Mouse (Mus musculus) heart, postnatal 0 days (tissue): ENCODE results near the gene Cop1. TPM values are rescaled to one million over a fixed set of nuclear protein-coding genes. Genes with fewer than 3 reads are reported as not detected.
A peak's percentile ranks its signal among the peaks of the same experiment; 100 is the strongest.

Experiments
- ATAC-seq: fragments of 200-750 bp; cut with Nextera tagmentation; 2 replicates; pipeline ENCODE4 v1.8.0; 2017; ENCODE audit warnings: low read depth, moderate number of reproducible peaks, moderate library complexity; ENCODE audit not compliant: insufficient read depth
- DNase-seq: peaks from one replicate; pipeline ENCODE4 v3.0.0-alpha.2; 2016; ENCODE audit warnings: low spot score
- H3K27ac ChIP-seq: fragments of 300-500 bp; sonication (generic); 2 replicates; pipeline ENCODE4 v1.5.1; 2014; ENCODE audit warnings: low read depth, mild to moderate bottlenecking
- H3K27me3 ChIP-seq: fragments of 300-500 bp; sonication (generic); 2 replicates; pipeline ENCODE4 v1.6.1; 2014; ENCODE audit warnings: low read length, mixed read lengths; ENCODE audit not compliant: control insufficient read depth, insufficient read depth
- H3K36me3 ChIP-seq: fragments of 300-500 bp; sonication (generic); replicated peaks from 2 replicates; pipeline ENCODE4 v1.6.1; 2014; ENCODE audit warnings: low read length, mixed read lengths; ENCODE audit not compliant: control insufficient read depth, insufficient read depth
- H3K4me1 ChIP-seq: fragments of 300-500 bp; sonication (generic); 2 replicates; pipeline ENCODE4 v1.6.1; 2014; ENCODE audit warnings: antibody characterized with exemption; ENCODE audit not compliant: control insufficient read depth, insufficient read depth
- H3K4me2 ChIP-seq: fragments of 300-500 bp; sonication (generic); 2 replicates; pipeline ENCODE4 v1.6.1; 2014; ENCODE audit warnings: low read depth, mild to moderate bottlenecking, low read length, moderate library complexity
- H3K4me3 ChIP-seq: fragments of 300-500 bp; sonication (generic); 2 replicates; pipeline ENCODE4 v1.5.1; 2014; ENCODE audit warnings: low read depth, low read length
- H3K9ac ChIP-seq: fragments of 300-500 bp; sonication (generic); replicated peaks from 2 replicates; pipeline ENCODE4 v1.6.1; 2014; ENCODE audit warnings: low read depth, low read length, mixed read lengths
- H3K9me3 ChIP-seq: fragments of 300-500 bp; sonication (generic); replicated peaks from 2 replicates; pipeline ENCODE4 v1.6.1; 2016; ENCODE audit warnings: low read length; ENCODE audit not compliant: control insufficient read depth
- CTCF ChIP-seq: IDR thresholded peaks from 2 replicates; pipeline ENCODE4 v1.5.1; 2016; ENCODE audit warnings: antibody characterized with exemption, control low read depth, low read depth
- EP300 ChIP-seq: IDR thresholded peaks from 2 replicates; pipeline ENCODE4 v1.6.1; 2016; ENCODE audit warnings: antibody characterized with exemption, low read depth
- WGBS: fragments of 180-500 bp; shearing (Covaris S2); extraction: QIAGEN DNeasy Blood & Tissue Kit; methylation state at CpG from one replicate; pipeline ENCODE4 v1.1.7; 2014; 5-methylcytosine and 5-hydroxymethylcytosine counted together
- polyA plus RNA-seq: library from polyadenylated mRNA; unstranded; fragments of >200 nt; fragmentation: Nextera tagmentation; extraction: Ambion mirVana; gene quantifications from 2 replicates; pipeline ENCODE4 v1.2.1, GENCODE M21; 2015
- total RNA-seq: library from RNA; depleted of rRNA; stranded (reverse); fragments of >200 nt; gene quantifications from 2 replicates; pipeline ENCODE4 v1.2.3, GENCODE M21; 2014; ENCODE audit warnings: low replicate concordance

Gene Cop1
- total and polyA plus RNA-seq, 2 experiments from 2014 or later = 32.1 to 139 TPM

GRCm38 (mm10) chr1:159256543-159256942, 24.4 kb downstream of the Cop1 start:
- no peak overlapping the region for H3K27ac ChIP-seq
- H3K4me1 ChIP-seq = no peaks in the 10 kb centered on the region
- H3K36me3 ChIP-seq = peaks cover 29% of the 10 kb centered on the region
- no peak overlapping the region for H3K4me2 ChIP-seq
- no peaks in the 10 kb centered on the region for H3K9me3 ChIP-seq
- 62% methylated on average over 1 of the region's 1 CpGs for WGBS
- no peak for DNase-seq
- no peak overlapping the region for H3K9ac ChIP-seq
- H3K4me3 ChIP-seq = no peak overlapping the region
- no peaks in the 10 kb centered on the region for H3K27me3 ChIP-seq
- no peak for ATAC-seq
- TF ChIP-seq CTCF (no peak), EP300 (no peak)

DNA sequence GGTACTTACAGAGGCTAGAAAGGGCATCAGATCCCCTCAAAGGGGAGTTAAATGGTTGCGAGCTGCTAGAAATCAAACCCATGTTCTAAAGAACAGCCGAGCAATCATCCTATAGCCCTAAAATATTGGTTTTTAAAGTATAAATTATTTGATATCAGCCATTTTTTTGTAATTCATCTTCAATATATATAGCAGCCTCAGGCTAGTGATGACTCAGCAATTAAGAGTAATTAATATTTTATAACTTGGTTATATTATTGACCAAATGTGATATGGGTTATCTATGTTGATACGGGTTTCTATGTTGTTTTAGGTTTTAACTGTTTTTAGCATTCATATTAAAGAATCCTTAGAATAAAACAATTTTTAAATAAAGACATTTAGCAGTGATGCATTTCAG, 31.7 kb downstream of the Cop1 start:
- ATAC-seq (no peak), DNase-seq (no peak)
- no peak overlapping the region for H3K4me3 ChIP-seq

DNA sequence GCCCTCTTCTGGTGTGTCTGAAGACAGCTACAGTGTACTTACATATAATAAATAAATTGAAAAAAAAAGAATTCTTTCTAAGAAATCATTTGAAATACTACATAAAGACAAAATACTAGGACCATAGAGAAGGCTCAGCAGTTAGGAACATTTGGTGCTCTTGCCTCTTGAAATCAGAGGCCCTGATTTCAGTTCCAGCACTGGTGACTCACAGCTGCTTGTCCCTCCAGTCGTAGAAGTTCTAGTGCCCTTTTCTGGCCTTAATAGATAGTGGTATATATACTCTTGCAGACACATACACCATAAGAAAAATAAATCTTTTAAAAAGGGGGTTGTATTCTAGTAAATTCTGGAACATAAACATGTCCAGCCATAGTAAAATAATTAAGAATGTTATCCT, 48.0 kb downstream of the Cop1 start:
- H3K9me3 ChIP-seq = no peaks in the 10 kb centered on the region
- no peak for DNase-seq
- 63% methylated on average over 1 of the region's 1 CpGs for WGBS

More for the DNA sequence above, 31.7 kb downstream of the Cop1 start:
- no peaks in the 10 kb centered on the region for H3K9me3 ChIP-seq
- no peak overlapping the region for H3K27ac ChIP-seq
- H3K9ac ChIP-seq = no peak overlapping the region
- no peaks in the 10 kb centered on the region for H3K27me3 ChIP-seq
- peaks cover 22% of the 10 kb centered on the region for H3K36me3 ChIP-seq
- H3K4me1 ChIP-seq = no peaks in the 10 kb centered on the region
- H3K4me2 ChIP-seq = no peak overlapping the region
- 92% methylated on average over 3 of the region's 3 CpGs for WGBS
- TF ChIP-seq CTCF (no peak), EP300 (no peak)

GRCm38 (mm10) chr1:159281861-159282260, 49.7 kb downstream of the Cop1 start:
- H3K36me3 ChIP-seq = peaks cover 21% of the 10 kb centered on the region
- WGBS = 94% methylated on average over 1 of the region's 1 CpGs
- H3K27me3 ChIP-seq = no peaks in the 10 kb centered on the region
- no peak for DNase-seq
- H3K9ac ChIP-seq = no peak overlapping the region
- no peak overlapping the region for H3K4me2 ChIP-seq
- no peak for TF ChIP-seq EP300
- no peak for TF ChIP-seq CTCF
- no peak overlapping the region for H3K4me3 ChIP-seq
- H3K27ac ChIP-seq = no peak overlapping the region
- no peaks in the 10 kb centered on the region for H3K9me3 ChIP-seq
- no peak for ATAC-seq
- H3K4me1 ChIP-seq = no peaks in the 10 kb centered on the region

More for the DNA sequence above, 48.0 kb downstream of the Cop1 start:
- no peaks in the 10 kb centered on the region for H3K27me3 ChIP-seq
- ATAC-seq = no peak
- TF ChIP-seq CTCF = no peak
- no peak for TF ChIP-seq EP300
- no peak overlapping the region for H3K9ac ChIP-seq
- no peak overlapping the region for H3K4me3 ChIP-seq
- H3K4me2 ChIP-seq = no peak overlapping the region
- no peaks in the 10 kb centered on the region for H3K4me1 ChIP-seq
- peaks cover 18% of the 10 kb centered on the region for H3K36me3 ChIP-seq
- H3K27ac ChIP-seq = no peak overlapping the region

DNA sequence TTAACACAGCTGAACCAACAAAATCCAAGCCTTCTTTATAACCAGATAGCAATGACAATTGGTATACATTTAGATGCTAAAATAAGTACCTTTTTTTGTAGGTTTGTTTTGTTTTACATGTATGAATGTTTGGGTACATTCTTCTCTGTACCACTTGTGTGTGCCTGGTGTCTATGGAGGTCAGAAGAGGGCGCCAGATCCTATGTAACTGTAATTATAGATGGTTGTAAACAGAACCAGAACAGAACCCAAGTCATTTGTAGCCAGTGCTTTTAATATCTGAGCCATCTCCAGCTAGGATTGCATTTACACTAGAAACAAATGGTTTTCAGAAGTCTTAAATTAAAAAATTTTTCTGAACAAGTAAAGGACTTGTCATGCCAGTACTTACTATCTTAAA, 54.7 kb downstream of the Cop1 start:
- DNase-seq (no peak), ATAC-seq (no peak)
- WGBS = 89% methylated on average over 1 of the region's 1 CpGs
- Histone ChIP-seq H3K4me2 (no peak overlapping the region), H3K4me3 (no peak overlapping the region), H3K9ac (no peak overlapping the region), H3K27me3 (no peaks in the 10 kb centered on the region), H3K36me3 (peaks cover 17% of the 10 kb centered on the region), H3K9me3 (no peaks in the 10 kb centered on the region), H3K27ac (no peak overlapping the region), H3K4me1 (no peaks in the 10 kb centered on the region)
- TF ChIP-seq EP300 (no peak), CTCF (peak; percentile 28)

DNA sequence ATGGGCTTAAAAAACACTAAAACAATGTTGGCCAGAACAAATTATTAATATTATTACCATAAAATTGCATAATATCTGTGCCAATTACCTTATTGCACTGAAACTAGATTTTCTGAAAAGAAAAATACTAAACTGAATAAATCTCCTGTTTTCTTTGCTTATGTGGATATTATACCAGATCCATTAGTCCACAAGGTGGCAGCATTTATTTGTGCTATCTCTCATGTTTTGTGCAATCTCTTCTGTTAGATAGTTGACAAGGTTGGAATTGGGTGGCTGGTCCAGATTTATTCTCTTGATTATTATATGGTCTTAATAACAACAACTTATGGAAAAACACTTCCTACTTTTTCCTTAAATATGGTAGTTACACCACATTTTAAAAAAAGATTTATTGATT, 58.1 kb downstream of the Cop1 start:
- no peak for ATAC-seq
- DNase-seq = peak; percentile 25
- H3K9ac ChIP-seq = no peak overlapping the region
- peak; percentile 54; the same call in 1 of the 2 replicates for TF ChIP-seq CTCF
- TF ChIP-seq EP300 = no peak
- H3K27me3 ChIP-seq = no peaks in the 10 kb centered on the region
- no peak overlapping the region for H3K27ac ChIP-seq
- peaks cover 21% of the 10 kb centered on the region for H3K36me3 ChIP-seq
- no peaks in the 10 kb centered on the region for H3K4me1 ChIP-seq
- no peaks in the 10 kb centered on the region for H3K9me3 ChIP-seq
- H3K4me2 ChIP-seq = no peak overlapping the region
- H3K4me3 ChIP-seq = no peak overlapping the region
